Mouse (Mus musculus) heart, adult 8-10 months (tissue): Measurements from ENCODE around the gene Gm10663. TPM values are rescaled to one million over a fixed set of nuclear protein-coding genes. Genes with fewer than 3 reads are reported as not detected.

Source experiments
- DNase-seq: peaks from one replicate; pipeline ENCODE4 v3.0.0; 2022; ENCODE audit warnings: low spot score
- total RNA-seq, 4 experiments: library from RNA; stranded (reverse); gene quantifications; 2 replicates each; pipeline ENCODE4 v1.2.4; 2022

Gene Gm10663
- total RNA-seq = not detected

GRCm38 (mm10) chr8:65074733-65075132 lies at the start of gene Gm10663:
Gene Gm10663, plus strand, starts transcription at chr8:65075033.
- DNase-seq = no peak

- no peak for DNase-seq
These were observed 45.7 kb upstream of the Gm10663 start for GRCm38 (mm10) chr8:65028959-65029686.

DNA sequence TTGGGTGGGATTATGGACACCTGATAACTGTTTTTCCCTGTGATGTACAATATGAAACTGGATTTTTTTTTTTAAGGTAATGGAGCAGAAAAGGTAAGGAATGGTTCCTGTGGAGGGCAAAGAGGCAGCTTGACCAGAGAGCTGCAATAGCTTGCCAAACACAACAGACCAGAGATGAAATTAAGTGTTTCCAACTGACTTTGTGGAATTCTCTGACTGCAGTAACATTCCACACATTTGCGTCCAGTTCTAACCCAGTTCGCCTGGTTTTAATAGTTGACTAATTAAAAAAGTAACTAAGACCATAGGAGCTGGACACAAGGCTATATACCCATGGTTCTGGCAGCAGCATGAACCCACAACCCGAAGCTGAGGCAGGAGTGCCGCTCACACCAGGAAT lies 45.1 kb upstream of the Gm10663 start:
- no peak for DNase-seq

GRCm38 (mm10) chr8:65030735-65031485 lies 43.9 kb upstream of the Gm10663 start:
- DNase-seq = no peak

DNA sequence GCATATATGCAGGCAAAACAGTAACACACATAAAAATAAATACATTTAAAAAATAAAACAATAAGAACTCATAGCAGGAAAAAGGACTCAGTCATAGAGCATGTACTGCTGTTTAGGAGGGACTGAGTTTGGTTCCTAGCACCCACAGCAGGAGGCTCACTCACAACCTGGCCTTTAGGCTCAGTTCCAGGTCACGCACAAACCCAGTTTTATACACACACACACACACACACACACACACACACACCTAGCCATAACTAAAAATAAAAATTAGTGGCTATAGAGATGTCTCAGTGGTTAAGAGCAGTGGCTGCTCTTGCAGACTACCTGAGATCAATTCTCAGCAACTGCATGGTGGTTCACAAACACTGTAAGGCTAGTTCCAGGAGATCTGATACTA lies 42.7 kb upstream of the Gm10663 start:
- DNase-seq = no peak

DNA sequence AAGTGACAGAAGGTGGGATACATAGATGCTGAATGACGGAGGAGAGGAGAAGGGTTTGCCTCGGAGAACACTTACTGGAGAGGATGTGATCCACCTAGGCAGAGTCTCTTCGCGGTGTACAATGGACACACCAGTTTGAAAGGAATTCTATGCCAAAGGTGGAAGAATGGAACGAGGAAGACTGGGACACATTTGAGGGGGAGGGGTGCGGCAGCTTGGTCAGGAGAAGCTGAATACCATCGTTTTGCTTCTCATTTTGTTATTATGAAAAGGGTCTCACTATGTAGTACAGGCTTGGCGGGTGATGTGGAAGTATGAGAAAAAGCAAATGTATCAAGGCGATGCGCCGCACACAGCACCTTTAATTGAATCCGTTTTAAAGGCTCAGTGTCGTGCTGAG lies 41.8 kb upstream of the Gm10663 start:
- DNase-seq = no peak

DNA sequence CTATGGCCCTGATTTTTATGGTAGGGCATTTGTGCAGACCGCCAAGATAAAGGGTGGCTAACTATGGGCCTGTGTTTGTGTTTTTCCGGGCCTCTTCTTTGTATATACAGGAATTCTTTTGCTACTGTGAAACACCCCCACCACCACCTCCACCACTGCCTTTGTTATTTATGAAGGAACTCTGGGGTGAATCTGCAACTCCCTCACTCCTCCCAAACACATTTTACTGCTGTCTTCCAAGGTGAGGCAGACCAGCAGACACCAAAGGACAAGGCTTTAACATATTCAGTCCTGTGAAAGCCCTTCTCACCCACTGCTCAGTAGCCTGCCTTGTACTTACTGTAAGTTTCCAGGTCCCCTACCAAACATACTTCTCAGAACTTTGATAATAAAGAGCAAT lies 40.7 kb upstream of the Gm10663 start:
- no peak for DNase-seq

- no peak for DNase-seq
These were observed 37.7 kb upstream of the Gm10663 start, which contains the start of gene Apela for GRCm38 (mm10) chr8:65037117-65037533. Gene Apela, minus strand, starts transcription at chr8:65037336.

DNA sequence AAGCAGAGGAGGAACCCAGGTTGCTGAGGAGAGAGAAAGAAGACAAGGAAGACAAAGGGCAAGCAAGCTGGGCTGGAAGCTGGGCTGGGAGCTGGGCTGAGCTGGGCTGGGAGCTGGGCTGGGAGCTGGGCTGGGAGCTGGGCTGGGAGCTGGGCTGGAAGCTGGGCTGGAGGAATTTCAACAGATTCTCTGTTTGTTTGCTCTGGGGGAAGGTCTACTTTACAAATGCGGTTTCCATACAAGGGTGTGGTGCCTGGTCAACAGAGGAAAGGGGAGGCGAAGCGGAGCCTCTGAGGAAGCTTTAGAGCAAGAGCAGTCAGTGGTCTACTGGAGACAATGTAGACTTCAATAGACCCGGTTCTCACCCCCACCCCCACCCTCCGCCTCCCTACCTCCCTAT lies 28.3 kb upstream of the Gm10663 start:
- no peak for DNase-seq

GRCm38 (mm10) chr8:65047193-65047592 lies 27.6 kb upstream of the Gm10663 start:
- DNase-seq = no peak

DNA sequence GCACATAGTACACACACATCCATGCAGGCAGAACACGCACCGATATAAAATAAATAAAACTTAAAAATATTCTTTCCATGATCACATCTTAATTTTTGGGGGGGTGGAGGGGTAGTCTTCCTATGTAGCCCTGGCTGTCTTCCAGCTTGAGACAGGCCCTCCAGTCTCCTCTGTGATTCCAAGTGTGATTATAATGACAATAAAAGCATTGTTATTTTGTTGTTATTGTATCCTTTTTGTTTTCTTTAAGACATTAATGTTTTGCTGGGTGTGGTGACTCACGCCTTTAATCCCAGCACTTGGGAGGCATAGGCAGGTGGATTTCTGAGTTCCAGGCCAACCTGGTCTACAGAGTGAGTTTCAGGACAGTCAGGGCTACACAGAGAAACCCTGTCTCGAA lies 27.0 kb upstream of the Gm10663 start:
- DNase-seq = no peak

- no peak for DNase-seq
These were observed 21.3 kb upstream of the Gm10663 start for GRCm38 (mm10) chr8:65053554-65053953.

DNA sequence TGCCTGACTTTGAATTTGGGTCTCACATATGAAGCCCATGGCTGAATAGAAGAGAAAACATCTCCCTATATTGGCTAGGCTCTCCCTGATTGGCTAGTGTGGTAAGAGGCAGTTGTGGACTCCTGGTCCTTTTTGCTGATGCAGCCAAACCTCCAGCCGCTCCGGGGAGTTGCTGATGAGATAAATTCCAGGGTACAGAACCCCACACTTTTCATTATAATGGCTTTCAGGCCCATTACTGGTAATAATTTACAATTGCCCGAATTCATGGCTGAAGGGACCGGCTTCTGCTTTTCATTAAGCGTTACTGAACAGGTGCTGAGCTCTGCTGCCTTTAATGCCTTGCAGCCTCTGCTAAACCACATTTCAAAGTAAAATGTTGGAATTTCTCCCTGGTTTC lies 20.9 kb upstream of the Gm10663 start:
- no peak for DNase-seq

- no peak for DNase-seq
These were observed 18.1 kb upstream of the Gm10663 start for GRCm38 (mm10) chr8:65056722-65057121.

GRCm38 (mm10) chr8:65062195-65062594 lies 12.6 kb upstream of the Gm10663 start:
- no peak for DNase-seq

DNA sequence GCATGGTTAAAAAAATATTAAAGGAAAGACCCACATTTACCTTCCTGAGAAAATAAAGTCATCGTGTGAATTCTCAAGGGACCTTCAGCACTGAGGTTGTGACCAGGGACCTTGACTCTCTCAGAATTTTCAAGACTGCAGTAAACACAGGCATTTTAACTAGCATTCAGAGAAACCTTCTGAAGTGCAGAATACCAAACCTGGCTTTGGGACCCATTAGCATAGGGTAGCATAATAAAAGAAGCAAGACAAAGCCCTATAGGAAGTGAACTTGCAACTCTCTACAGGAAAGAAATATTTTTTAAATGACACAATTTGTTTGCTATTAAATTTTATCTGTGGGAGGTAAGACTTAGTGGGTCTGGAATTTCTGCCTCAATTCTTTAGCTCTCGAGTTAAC lies 10.8 kb upstream of the Gm10663 start:
- no peak for DNase-seq

GRCm38 (mm10) chr8:65065622-65066021 lies 9.2 kb upstream of the Gm10663 start:
- DNase-seq = no peak

DNA sequence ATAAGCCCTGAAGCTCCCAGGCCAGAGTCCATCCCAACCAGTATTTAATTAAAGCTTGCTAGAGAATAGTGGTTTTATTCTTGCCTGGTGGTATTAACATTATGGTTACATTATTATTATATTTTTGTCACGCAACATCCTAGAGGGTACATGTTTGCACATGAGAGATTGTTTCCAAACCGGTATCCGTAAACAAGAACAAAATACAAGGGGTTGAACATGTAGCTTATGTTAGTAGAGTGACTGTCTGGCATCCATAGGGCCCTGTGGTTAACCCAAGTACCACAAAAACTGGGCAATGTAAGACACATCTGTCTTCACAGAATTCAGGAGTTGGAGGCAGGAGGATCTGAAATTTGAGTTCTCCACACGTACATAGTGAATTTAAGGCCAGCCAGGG lies 7.8 kb upstream of the Gm10663 start:
- no peak for DNase-seq

GRCm38 (mm10) chr8:65067694-65068472 lies 7.0 kb upstream of the Gm10663 start:
- DNase-seq = peak; percentile 6

GRCm38 (mm10) chr8:65068473-65068819 lies 6.4 kb upstream of the Gm10663 start:
- DNase-seq = no peak

- no peak for DNase-seq
These were observed 3.8 kb upstream of the Gm10663 start for GRCm38 (mm10) chr8:65070996-65071395.

GRCm38 (mm10) chr8:65080731-65081130 lies 5.9 kb downstream of the Gm10663 start:
- no peak for DNase-seq

GRCm38 (mm10) chr8:65085680-65086079 lies 10.8 kb downstream of the Gm10663 start:
- DNase-seq = no peak
